Mouse (Mus musculus): ENCODE results near the gene Sapcd1. TPM values are rescaled to one million over a fixed set of nuclear protein-coding genes. Genes with fewer than 3 reads are reported as not detected.

Sapcd1 gene
- total and polyA plus RNA-seq, 3 experiments: 94.1 to 142 (median 105) TPM

- Histone ChIP-seq H3K4me1 (ENCODE audit: control insufficient read depth in 1 of 2, insufficient read depth in 2 of 2) (peaks cover 13 to 45% of the 10 kb centered on the region in 2 experiments), H3K9me3 (replicated peaks; ENCODE audit: low read length) (no peaks in the 10 kb centered on the region), H3K27ac (ENCODE audit: insufficient read depth, low read depth) (no peak overlapping the region), H3K36me3 (replicated peaks in 1 of 2; ENCODE audit: control insufficient read depth in 1 of 2, insufficient read depth in 1 of 2, low read length in 1 of 2) (peaks cover 4 to 52% of the 10 kb centered on the region in 2 experiments), H3K4me2 (ENCODE audit: insufficient read depth, low read depth, poor library complexity, severe bottlenecking) (no peak overlapping the region), H3K4me3 (replicated peaks in 1 of 3; ENCODE audit: low read depth in 2 of 3, low read length in 2 of 3, poor library complexity in 1 of 3) (no peak overlapping the region), H3K79me2 (replicated peaks; ENCODE audit: control insufficient read depth, extremely low read depth, insufficient read depth, poor library complexity, severe bottlenecking) (no peaks in the 10 kb centered on the region; the same call in none of the 2 replicates), H3K27me3 (replicated peaks) (no peaks in the 10 kb centered on the region), H3K9ac (ENCODE audit: insufficient read depth, low read depth) (no peak overlapping the region)
- in situ Hi-C loops (cut with MboI; ENCODE audit: low pct_ligation_motif_present, low pct_unique_long_range_greater_than_20kb, low sequenced_read_pairs): loop anchor here (5.0 to 10.0 kb wide), 2 partner anchors 44 to 92 kb away; partner anchors contain the start of genes Ly6g5b, Ly6g6c and Mpig6b
- no peak for TF ChIP-seq MYC (IDR thresholded peaks at IDR 0.05; ENCODE audit: low read depth, low read length)
- TF ChIP-seq SMC3 (IDR thresholded peaks at IDR 0.05; ENCODE audit: low read depth, low read length): no peak
- TF ChIP-seq HCFC1 (IDR thresholded peaks at IDR 0.05; ENCODE audit: low read depth, low read length): no peak
- no peak for TF ChIP-seq RCOR1 (conservative IDR thresholded peaks at IDR 0.05; ENCODE audit: low read depth, low read length)
- TF ChIP-seq KAT2A (IDR thresholded peaks at IDR 0.05; ENCODE audit: insufficient replicate concordance, low read length): no peak
- TF ChIP-seq JUN (IDR thresholded peaks at IDR 0.05; ENCODE audit: insufficient read depth, low read depth, low read length): no peak
- no peak for TF ChIP-seq MEF2A (IDR thresholded peaks at IDR 0.05; ENCODE audit: borderline replicate concordance, low read depth, low read length)
- TF ChIP-seq ETS1 (conservative IDR thresholded peaks at IDR 0.05; ENCODE audit: low read depth, low read length): no peak
- TF ChIP-seq SIN3A (IDR thresholded peaks at IDR 0.05; ENCODE audit: low read length): no peak
- no peak for TF ChIP-seq TCF12 (IDR thresholded peaks at IDR 0.05; ENCODE audit: low read depth, low read length)
- no peak for TF ChIP-seq TBP (conservative IDR thresholded peaks at IDR 0.05; ENCODE audit: low read depth, low read length)
- TF ChIP-seq ZC3H11A (IDR thresholded peaks at IDR 0.05; ENCODE audit: low read depth, low read length): no peak
- no peak for TF ChIP-seq E2F4 (IDR thresholded peaks at IDR 0.05; ENCODE audit: insufficient replicate concordance, low read depth, low read length)
- no peak for TF ChIP-seq MAFK (IDR thresholded peaks at IDR 0.05; ENCODE audit: insufficient replicate concordance, low read length)
- no peak for TF ChIP-seq ZNF384 (IDR thresholded peaks at IDR 0.05; ENCODE audit: low read depth, low read length)
- TF ChIP-seq POLR2A (IDR thresholded peaks at IDR 0.05; ENCODE audit: low read depth, low read length): no peak
- TF ChIP-seq ZMIZ1 (IDR thresholded peaks at IDR 0.05; ENCODE audit: low read depth, low read length): no peak
- TF ChIP-seq ZKSCAN1 (IDR thresholded peaks at IDR 0.05; ENCODE audit: borderline replicate concordance, low read depth, low read length): no peak
- TF ChIP-seq BHLHE40 (IDR thresholded peaks at IDR 0.05; ENCODE audit: low read depth, low read length): no peak
- TF ChIP-seq MXI1 (IDR thresholded peaks at IDR 0.05; ENCODE audit: low read depth, low read length): no peak
- dilution Hi-C loops (cut with MboI; ENCODE audit: extremely low pct_ligation_motif_present, extremely low pct_unique_long_range_greater_than_20kb, low sequenced_read_pairs): no loop called here
- no peak for DNase-seq (ENCODE audit: extremely low read depth)
Observed at GRCm38 (mm10) chr17:35023221-35023620, 4.6 kb downstream of the Sapcd1 start.

GRCm38 (mm10) chr17:35022541-35023060, 5.2 kb downstream of the Sapcd1 start:
- in situ Hi-C loops (cut with MboI; ENCODE audit: low pct_ligation_motif_present, low pct_unique_long_range_greater_than_20kb, low sequenced_read_pairs): loop anchor here (5.0 to 10.0 kb wide), 2 partner anchors 45 to 92 kb away; partner anchors contain the start of genes Ly6g5b, Ly6g6c and Mpig6b
- no peak for TF ChIP-seq JUN (IDR thresholded peaks at IDR 0.05; ENCODE audit: insufficient read depth, low read depth, low read length)
- no peak for TF ChIP-seq MEF2A (IDR thresholded peaks at IDR 0.05; ENCODE audit: borderline replicate concordance, low read depth, low read length)
- no peak for TF ChIP-seq SIN3A (IDR thresholded peaks at IDR 0.05; ENCODE audit: low read length)
- no peak for TF ChIP-seq MAZ (IDR thresholded peaks at IDR 0.05; ENCODE audit: low read depth, low read length)
- no peak for TF ChIP-seq ZNF384 (IDR thresholded peaks at IDR 0.05; ENCODE audit: low read depth, low read length)
- TF ChIP-seq GABPA (IDR thresholded peaks at IDR 0.05; ENCODE audit: insufficient replicate concordance, low read depth, low read length): no peak
- TF ChIP-seq TBP (conservative IDR thresholded peaks at IDR 0.05; ENCODE audit: low read depth, low read length): no peak
- no peak for TF ChIP-seq USF2 (conservative IDR thresholded peaks at IDR 0.05; ENCODE audit: low read depth, low read length)
- TF ChIP-seq ELF1 (IDR thresholded peaks at IDR 0.05; ENCODE audit: low read depth, low read length): no peak
- TF ChIP-seq KAT2A (IDR thresholded peaks at IDR 0.05; ENCODE audit: insufficient replicate concordance, low read length): no peak
- no peak for TF ChIP-seq NELFE (IDR thresholded peaks at IDR 0.05; ENCODE audit: low read depth, low read length)
- no peak for TF ChIP-seq CTCF (conservative IDR thresholded peaks at IDR 0.05 in 1 of 2, IDR thresholded peaks at IDR 0.05 in 1 of 2; ENCODE audit: low read depth in 2 of 2, low read length in 2 of 2)
- no peak for TF ChIP-seq BHLHE40 (IDR thresholded peaks at IDR 0.05; ENCODE audit: low read depth, low read length)
- no peak for TF ChIP-seq SMC3 (IDR thresholded peaks at IDR 0.05; ENCODE audit: low read depth, low read length)
- no peak for TF ChIP-seq IRF4 (IDR thresholded peaks at IDR 0.05; ENCODE audit: low read depth, low read length)
- TF ChIP-seq MAFK (IDR thresholded peaks at IDR 0.05; ENCODE audit: insufficient replicate concordance, low read length): no peak
- TF ChIP-seq POLR2AphosphoS2 (IDR thresholded peaks at IDR 0.05; ENCODE audit: low read depth, low read length): no peak
- no peaks in the 10 kb centered on the region; the same call in none of the 2 replicates for H3K79me2 ChIP-seq (replicated peaks; ENCODE audit: control insufficient read depth, extremely low read depth, insufficient read depth, poor library complexity, severe bottlenecking)
- H3K27me3 ChIP-seq (replicated peaks): no peaks in the 10 kb centered on the region
- no peak for DNase-seq (ENCODE audit: extremely low read depth)
- dilution Hi-C loops (cut with MboI; ENCODE audit: extremely low pct_ligation_motif_present, extremely low pct_unique_long_range_greater_than_20kb, low sequenced_read_pairs): no loop called here
- no peaks in the 10 kb centered on the region for H3K9me3 ChIP-seq (replicated peaks; ENCODE audit: low read length)
- no peak overlapping the region for H3K9ac ChIP-seq (ENCODE audit: insufficient read depth, low read depth)
- H3K4me3 ChIP-seq (replicated peaks in 1 of 3; ENCODE audit: low read depth in 2 of 3, low read length in 2 of 3, poor library complexity in 1 of 3): no peak overlapping the region
- H3K4me2 ChIP-seq (ENCODE audit: insufficient read depth, low read depth, poor library complexity, severe bottlenecking): no peak overlapping the region
- H3K4me1 ChIP-seq (ENCODE audit: control insufficient read depth in 1 of 2, insufficient read depth in 2 of 2): peaks cover 10 to 40% of the 10 kb centered on the region in 2 experiments
- no peak overlapping the region for H3K27ac ChIP-seq (ENCODE audit: insufficient read depth, low read depth)
- peaks cover 4 to 59% of the 10 kb centered on the region in 2 experiments for H3K36me3 ChIP-seq (replicated peaks in 1 of 2; ENCODE audit: control insufficient read depth in 1 of 2, insufficient read depth in 1 of 2, low read length in 1 of 2)
